Mouse (Mus musculus) brown adipose tissue, adult 24 weeks (tissue): ENCODE data around the gene Akap2. TPM values are rescaled to one million over a fixed set of nuclear protein-coding genes. Genes with fewer than 3 reads are reported as not detected.
A peak's percentile ranks its signal among the peaks of the same experiment; 100 is the strongest.

Experiments
- H3K27ac ChIP-seq: fragments of 200-500 bp; replicated peaks from 2 replicates; pipeline ENCODE4 v1.5.1; 2012; ENCODE audit warnings: low read depth, mild to moderate bottlenecking, low read length
- H3K4me1 ChIP-seq: fragments of 200-500 bp; 2 replicates; pipeline ENCODE4 v1.6.1; 2012; ENCODE audit warnings: low read length, mixed read lengths; ENCODE audit not compliant: control insufficient read depth, insufficient read depth, insufficient read length
- H3K4me3 ChIP-seq: fragments of 200-500 bp; 2 replicates; pipeline ENCODE4 v1.5.1; 2012; ENCODE audit warnings: low read depth, mild to moderate bottlenecking, low read length, moderate library complexity; ENCODE audit not compliant: insufficient read depth
- polyA plus RNA-seq: library from polyadenylated mRNA; stranded (reverse); fragments of >200 nt; gene quantifications from 2 replicates; pipeline ENCODE4 v1.2.4, GENCODE M21; 2012; ENCODE audit not compliant: missing spikeins, insufficient read depth, insufficient read length

The Akap2 gene
- polyA plus RNA-seq, 1 experiment = 30.6 TPM

DNA sequence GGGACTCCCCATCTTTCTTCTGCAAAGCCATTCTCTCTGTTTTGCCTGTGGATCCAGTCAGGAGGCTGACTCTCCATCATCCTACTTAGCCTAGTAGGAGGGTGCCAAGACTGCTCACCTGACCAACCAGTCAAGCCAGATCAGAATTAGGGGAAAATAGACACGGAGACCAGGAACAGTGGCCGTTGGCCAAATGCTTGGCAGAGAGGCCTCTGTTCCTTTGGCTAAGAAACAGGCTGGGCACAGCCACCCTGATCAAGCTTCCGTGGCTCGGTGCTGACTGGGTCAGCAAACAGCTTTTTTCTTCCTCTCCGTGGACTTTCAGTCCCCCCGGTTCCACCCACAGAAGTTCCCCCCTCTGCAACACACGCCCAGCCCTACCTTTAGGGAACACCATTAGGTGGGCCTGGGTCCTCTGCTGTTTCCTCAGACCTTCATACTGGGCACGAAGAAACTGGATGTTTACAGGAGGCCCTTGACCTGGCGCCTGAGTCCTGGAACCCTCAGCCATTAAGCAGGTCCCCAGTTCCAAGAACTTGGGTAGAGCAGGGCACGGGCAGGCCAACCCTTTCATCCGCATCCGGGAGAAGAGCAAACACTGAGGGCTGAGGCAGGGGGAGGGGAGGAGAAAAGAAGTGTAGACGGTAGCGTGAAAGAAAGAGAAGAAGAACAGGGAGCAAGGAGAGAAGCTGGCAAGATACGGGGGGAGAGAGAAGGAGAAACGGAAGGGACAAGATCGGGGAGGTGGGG lies 197.9 kb downstream of the Akap2 start:
- H3K4me3 ChIP-seq = peak overlapping the region; percentile 9; the same call in 1 of the 2 replicates
- H3K27ac ChIP-seq = no peak overlapping the region
- H3K4me1 ChIP-seq = no peaks in the 10 kb centered on the region

- Histone ChIP-seq H3K4me3 (peak within 1 kb of the TSS; percentile 9; the same call in 1 of the 2 replicates), H3K4me1 (no peaks in the 10 kb centered on the region), H3K27ac (no peak within 1 kb of the TSS)
Observed at GRCm38 (mm10) chr4:57916201-57916661, 198.8 kb downstream of the Akap2 start, which contains the start of gene D630039A03Rik. TSS of gene D630039A03Rik (minus strand) at chr4:57916297.

DNA sequence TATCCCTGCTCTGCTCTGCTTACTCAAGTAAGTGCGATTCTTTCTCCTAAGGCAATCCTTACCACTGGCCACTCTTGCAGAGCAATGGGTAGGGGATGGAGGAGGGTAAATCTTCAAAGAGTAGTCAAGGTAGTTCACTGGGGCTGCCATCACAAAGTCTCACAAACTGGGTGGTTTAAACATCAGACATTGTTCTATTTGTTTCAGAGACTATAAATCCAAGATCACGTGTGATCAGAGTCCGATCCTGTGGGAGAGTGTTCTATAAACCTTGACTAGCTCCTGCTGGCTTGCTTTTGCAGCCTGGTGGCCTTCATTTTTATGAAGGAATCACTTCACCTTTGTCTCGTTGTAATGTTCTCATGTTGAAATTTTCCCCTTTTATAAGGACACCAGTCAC lies 199.3 kb downstream of the Akap2 start:
- H3K4me3 ChIP-seq = no peak overlapping the region
- H3K4me1 ChIP-seq = no peaks in the 10 kb centered on the region
- no peak overlapping the region for H3K27ac ChIP-seq

GRCm38 (mm10) chr4:57919494-57920423 lies 202.3 kb downstream of the Akap2 start:
- Histone ChIP-seq H3K4me3 (no peak overlapping the region), H3K27ac (no peak overlapping the region), H3K4me1 (no peaks in the 10 kb centered on the region)

GRCm38 (mm10) chr4:57920522-57920921 lies 203.1 kb downstream of the Akap2 start:
- no peak overlapping the region for H3K27ac ChIP-seq

DNA sequence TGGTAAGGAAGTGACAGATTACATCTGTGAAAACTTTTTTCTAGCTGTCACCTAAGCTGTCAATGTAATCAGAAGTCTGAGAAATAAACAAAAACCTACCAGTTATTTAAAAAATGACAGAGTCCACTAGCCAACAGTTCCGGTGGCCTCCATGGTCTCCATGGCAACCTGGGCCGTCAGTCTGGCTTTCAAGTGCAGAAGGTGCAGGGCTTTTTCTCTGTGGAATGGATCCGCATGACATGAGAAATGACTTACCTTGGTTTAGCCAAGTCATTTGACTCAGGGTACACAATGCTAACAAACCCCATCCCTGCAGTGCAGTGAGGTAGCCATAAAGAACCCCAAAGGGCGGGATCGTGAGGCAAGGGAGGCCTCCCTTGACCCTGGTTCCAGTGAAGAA lies 204.7 kb downstream of the Akap2 start:
- Histone ChIP-seq H3K27ac (no peak overlapping the region), H3K4me1 (no peaks in the 10 kb centered on the region), H3K4me3 (no peak overlapping the region)

More at GRCm38 (mm10) chr4:57920522-57920921, 203.1 kb downstream of the Akap2 start:
- no peak overlapping the region for H3K4me3 ChIP-seq
- H3K4me1 ChIP-seq = no peaks in the 10 kb centered on the region

- H3K4me1 ChIP-seq = no peaks in the 10 kb centered on the region
- no peak overlapping the region for H3K27ac ChIP-seq
- H3K4me3 ChIP-seq = no peak overlapping the region
Observed at GRCm38 (mm10) chr4:57924556-57925071, 207.2 kb downstream of the Akap2 start.

GRCm38 (mm10) chr4:57927464-57928205 lies 210.2 kb downstream of the Akap2 start:
- H3K27ac ChIP-seq = no peak overlapping the region

DNA sequence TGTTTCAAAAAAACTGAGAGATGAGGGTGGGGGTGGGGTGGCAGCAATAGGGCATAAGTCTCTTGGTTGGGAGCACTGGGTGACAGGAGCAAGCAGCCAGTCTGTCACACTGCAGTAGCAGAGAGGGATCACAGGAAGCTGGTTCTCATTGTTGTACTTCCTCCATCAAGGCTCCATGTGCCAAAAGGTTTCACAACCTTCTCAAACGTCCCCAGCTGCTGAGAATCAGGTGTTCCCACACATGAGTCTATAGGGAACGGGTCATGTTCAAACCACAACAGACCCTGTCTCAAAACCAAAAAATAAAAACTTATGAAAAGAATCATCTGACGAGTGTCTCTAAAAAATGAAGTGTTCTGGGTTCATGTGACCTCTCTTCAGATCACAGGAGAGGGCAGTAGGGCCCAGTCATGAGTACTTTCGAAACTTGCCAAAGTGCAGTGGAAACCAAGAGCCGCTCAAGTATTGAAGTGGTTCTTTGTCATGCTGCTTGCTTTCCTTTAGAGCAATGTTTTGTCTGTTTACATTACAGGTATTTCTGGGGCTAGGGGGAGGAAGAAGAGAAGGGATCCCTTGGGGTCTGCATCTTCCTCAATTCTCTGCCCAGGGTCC lies 213.2 kb downstream of the Akap2 start:
- H3K4me1 ChIP-seq = no peaks in the 10 kb centered on the region
- H3K4me3 ChIP-seq = no peak overlapping the region
- no peak overlapping the region for H3K27ac ChIP-seq

More at GRCm38 (mm10) chr4:57927464-57928205, 210.2 kb downstream of the Akap2 start:
- no peaks in the 10 kb centered on the region for H3K4me1 ChIP-seq
- H3K4me3 ChIP-seq = no peak overlapping the region

DNA sequence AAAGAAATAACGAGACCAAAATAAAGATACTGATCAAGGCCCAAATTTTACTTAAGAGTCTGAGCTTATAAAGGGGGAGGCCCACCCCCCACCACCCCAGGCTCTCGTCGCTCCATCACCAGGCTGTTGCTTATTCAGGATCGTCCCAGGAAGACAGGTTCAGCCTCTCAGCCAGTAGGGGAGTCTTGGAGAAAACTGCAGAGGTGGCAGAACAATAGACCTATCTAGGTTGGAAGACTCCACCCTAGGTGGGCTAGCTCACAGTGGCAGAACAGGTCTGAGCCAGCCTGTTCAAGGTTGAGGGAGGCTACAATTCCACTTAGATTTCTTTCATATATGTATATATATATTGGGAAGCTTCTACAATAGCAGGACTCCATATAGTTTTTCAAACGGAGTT lies 216.7 kb downstream of the Akap2 start:
- H3K4me1 ChIP-seq = no peaks in the 10 kb centered on the region
- H3K27ac ChIP-seq = no peak overlapping the region
- no peak overlapping the region for H3K4me3 ChIP-seq

GRCm38 (mm10) chr4:57937292-57937691 lies 219.8 kb downstream of the Akap2 start:
- H3K4me3 ChIP-seq = no peak overlapping the region
- H3K27ac ChIP-seq = no peak overlapping the region
- H3K4me1 ChIP-seq = no peaks in the 10 kb centered on the region

DNA sequence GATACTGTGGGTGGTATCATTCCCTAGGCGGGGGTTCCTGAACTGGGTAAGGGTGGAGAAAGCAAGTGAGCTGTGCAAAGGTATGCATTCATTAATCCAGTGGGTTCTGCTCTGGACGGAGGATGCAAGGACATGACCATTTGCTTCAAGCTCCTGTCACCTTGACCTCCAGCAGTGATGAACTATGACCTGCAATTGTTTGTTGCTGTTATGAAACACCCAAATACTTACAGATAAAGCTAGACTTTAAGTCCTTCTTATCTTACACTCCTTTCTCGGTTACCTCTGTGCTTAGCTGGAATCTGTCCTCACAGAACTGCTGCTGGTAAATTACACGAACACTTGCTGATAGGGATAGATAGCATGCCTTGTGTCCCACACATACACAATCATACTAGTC lies 223.2 kb downstream of the Akap2 start:
- Histone ChIP-seq H3K4me1 (no peaks in the 10 kb centered on the region), H3K27ac (no peak overlapping the region), H3K4me3 (no peak overlapping the region)

GRCm38 (mm10) chr4:57942892-57943291 lies 225.4 kb downstream of the Akap2 start:
- Histone ChIP-seq H3K4me3 (no peak overlapping the region), H3K4me1 (no peaks in the 10 kb centered on the region), H3K27ac (no peak overlapping the region)
